Mouse (Mus musculus) cerebellum, adult 2 months (tissue): ENCODE results near the gene Tmem56.

ENCODE experiments used
- CTCF ChIP-seq: fragments of 200-500 bp; IDR thresholded peaks from 2 replicates; pipeline ENCODE4 v1.5.1; 2011; ENCODE audit warnings: low read depth, mild to moderate bottlenecking, control low read depth, low read length, moderate library complexity, borderline replicate concordance; ENCODE audit not compliant: insufficient read depth
- POLR2A ChIP-seq: fragments of 200-500 bp; IDR thresholded peaks from 2 replicates; pipeline ENCODE4 v1.6.1; 2011; ENCODE audit warnings: low read length, control low read depth, borderline replicate concordance; ENCODE audit not compliant: insufficient read depth

DNA sequence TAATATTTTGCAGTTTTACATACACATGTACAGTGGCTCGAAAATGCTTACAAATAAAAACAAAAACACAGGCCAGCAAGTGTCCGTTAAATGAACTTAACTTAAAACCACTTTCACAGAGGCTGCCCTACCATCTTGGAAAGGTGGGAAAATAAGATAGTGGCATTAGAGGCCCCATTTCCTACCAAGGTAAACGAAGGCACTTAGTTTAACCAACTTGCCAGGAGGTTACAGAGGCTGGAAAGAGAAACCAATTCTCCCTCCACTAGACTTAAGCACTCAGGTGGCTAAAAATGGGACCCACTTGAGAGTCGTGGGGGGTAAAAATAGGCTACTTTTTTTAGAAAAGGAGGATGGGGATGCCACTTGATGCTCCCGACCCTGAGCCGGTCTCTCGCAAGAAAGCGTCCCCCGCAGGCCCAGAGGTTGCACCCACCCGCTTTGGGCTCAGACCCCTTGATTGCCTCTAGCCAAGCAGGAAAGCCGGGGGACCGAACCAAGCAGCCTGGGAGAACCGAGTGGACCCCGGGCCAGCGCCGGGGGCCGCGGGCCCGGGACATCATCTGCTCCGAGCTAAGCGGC lies 20.9 kb downstream of the Tmem56 start:
- TF ChIP-seq CTCF (no peak), POLR2A (no peak)
